Mouse (Mus musculus): ENCODE results near the gene Ren1.

DNA sequence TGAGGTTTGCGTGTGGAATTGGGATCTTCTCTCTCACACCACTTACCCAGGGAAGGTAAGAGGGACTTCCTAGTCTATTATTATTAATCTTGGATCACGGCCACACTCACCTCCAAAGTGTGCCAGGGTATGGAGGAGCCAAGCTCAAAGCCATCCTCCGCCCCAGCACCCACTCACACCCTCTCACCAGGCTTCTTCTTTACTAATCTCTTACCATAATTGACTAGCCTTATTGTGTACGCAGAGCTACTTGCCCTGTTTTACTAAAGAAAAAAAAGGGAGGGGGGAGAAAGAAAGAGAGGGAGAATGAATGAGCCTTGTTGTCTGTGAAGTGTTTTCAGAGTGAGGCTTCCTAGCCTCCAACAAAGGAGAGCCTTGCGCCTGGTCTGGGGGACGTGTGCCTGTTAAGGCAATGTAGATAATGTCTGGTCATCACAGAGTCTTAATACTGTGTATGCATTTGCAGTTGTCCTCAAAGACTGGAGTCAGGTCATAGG lies 22.0 kb upstream of the Ren1 start:
- no peak for TF ChIP-seq CTCF (IDR thresholded peaks at IDR 0.05; ENCODE audit: insufficient read depth, low read depth, low read length)
- no peak for TF ChIP-seq POLR2A (IDR thresholded peaks at IDR 0.05; ENCODE audit: insufficient read depth, low read depth, low read length)
